Mouse (Mus musculus): ENCODE results near the gene Nodal. TPM values are rescaled to one million over a fixed set of nuclear protein-coding genes. Genes with fewer than 3 reads are reported as not detected.
A peak's percentile ranks its signal among the peaks of the same experiment; 100 is the strongest.

Nodal gene
- total RNA-seq (2021): under 1 TPM in 1 of 2 experiments, not detected in 1; 0.36 TPM
- long read RNA-seq, experiment 1, partial matches to known transcripts: 1 of 2 reads
- long read RNA-seq, experiment 1, other reads (novel, unspliced or antisense): 0 of 2 reads
- long read RNA-seq, experiment 2: 0 reads

DNA sequence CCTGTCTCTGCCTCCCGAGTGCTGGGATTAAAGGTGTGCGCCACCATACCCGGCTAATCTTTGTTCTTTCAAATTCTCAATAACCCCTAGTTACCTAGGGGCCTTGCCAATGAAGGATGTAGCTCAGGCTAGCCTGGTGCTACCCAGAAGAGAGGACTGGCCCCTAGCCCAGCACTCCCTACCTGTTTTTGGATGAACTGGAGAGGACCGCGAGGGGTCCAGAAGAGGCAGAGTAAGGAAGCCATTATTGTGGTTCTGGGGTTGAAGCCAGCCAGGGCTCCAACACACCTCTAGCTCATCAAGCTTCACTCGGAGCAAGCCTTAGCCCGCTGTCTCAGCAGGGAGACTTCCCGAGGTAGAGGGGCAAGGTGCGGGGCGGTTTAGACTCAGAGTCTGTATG is at the start of gene Nodal:
Nodal (plus strand) TSS at position 301 of the 400 bp plus-strand sequence.
- no peak for DNase-seq

DNA sequence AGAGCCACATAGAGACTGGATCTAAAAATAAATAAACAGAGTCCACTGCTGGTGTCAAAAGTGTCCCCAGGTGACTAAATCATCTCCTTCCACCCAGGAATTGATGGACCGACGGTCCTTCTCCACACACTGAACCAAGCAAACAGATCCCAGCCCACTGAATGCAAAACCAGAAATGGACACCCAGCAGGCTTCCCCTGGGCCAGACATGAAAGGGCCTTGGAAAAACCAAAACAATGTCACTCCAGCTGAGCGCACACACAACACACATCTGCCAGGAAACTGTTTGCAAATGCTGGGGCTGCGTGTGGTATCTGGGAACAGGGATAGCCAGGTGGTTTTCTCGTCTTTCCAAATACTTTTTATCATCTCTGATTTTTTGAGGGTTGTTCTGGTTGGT is 48.0 kb upstream of the Nodal start:
- no peak for DNase-seq

DNA sequence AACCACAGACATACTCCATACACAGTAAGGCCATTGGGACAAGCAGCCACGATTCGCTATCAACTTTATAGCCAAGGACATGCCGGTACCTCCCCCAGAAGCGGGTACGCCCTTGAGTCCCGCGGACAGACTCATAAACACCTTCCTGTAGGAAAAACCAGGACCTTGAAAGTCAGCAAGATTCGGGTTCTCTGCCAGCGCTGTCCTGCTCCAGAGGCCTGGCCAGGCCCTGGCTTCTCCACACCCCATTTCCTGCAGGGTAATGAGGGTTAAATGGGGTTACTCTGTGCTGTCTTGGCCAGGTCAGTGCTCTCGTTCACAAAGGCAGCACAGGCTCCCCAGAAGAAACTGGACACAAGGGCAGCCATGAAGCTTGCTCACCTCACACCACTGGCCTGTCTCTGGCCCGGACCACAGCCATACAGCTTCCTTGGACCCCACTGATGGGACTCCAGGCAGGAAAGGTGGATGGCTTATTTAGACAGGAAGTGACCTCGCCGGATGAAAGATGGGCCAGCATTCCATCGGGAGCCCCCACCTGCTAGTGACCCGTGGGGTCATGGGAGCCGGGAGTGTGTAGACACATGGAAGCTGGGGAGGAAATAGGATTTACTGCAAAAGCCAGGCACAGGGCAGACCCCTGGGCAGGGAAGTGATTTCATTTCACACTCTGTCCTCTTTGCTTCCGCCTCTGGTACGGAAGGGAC is 47.3 kb upstream of the Nodal start:
- peak; percentile 69 for DNase-seq

DNA sequence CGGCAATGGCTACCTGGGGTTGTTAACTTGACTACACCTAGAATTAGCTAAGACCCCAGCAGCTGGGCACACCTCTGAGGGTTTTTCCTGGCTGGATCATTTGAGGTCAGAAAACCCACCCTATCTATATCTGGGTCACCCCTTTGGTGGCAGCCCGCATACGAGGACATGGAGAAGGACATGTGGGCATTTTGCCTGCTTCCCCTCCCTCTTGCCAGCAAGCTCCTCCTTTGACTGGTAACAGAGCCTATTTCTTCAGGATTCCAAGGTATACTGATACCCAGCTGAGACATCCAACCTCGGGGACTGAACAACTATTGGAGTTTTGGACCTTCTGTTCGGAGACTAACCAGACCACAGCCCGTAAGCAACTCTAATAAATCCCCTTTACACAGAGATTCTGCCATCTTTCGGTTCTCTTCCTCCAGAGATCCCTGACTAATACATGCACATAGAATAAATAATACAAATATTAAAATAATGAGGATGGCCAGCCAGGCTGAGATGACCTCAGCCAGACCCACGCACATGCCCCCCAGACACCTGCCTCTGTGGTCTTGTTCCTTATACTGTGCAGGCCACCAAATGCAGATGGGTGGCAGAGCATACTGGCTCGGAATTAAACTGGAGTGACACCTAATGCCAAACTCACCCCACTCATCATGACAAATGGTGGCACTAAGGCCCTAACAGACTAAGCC is 45.7 kb upstream of the Nodal start:
- no peak for DNase-seq

DNA sequence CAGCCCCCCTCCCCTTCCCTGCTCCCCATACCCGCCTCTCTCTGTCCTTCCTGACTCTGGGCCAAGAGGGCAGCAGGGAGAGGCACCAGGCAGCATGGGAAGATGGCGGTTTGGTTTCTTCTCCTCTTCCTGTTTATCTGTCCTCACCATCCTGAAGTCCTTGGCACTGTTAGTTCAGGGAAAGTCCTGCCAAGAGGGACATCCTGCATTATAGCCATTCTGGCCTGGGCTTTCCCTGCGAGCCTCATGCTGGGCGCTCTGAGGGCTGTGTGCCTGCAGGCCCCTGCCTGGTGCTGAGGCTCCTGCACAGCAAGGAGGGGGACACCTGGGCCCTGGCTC is 45.2 kb upstream of the Nodal start:
- no peak for DNase-seq

DNA sequence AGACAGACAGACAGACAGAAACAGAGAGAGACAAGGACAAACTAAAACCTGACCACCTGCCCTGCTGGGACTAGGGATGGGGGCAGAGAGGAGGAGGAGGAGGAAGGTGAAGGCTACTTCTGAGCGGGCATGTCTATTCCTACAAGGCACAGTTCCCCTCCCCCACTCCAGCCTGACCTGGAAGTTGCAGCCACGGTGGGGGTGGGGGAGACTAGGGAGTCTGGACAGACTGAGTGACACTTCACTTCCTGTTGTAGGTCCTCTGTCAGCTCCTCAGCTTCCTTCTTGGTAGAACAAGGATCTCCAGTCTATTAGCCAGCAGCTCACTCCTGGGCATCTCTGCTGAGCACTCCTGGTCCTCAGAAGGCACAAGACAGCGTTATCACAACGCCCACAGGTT is 43.7 kb upstream of the Nodal start:
- peak; percentile 57 for DNase-seq

DNA sequence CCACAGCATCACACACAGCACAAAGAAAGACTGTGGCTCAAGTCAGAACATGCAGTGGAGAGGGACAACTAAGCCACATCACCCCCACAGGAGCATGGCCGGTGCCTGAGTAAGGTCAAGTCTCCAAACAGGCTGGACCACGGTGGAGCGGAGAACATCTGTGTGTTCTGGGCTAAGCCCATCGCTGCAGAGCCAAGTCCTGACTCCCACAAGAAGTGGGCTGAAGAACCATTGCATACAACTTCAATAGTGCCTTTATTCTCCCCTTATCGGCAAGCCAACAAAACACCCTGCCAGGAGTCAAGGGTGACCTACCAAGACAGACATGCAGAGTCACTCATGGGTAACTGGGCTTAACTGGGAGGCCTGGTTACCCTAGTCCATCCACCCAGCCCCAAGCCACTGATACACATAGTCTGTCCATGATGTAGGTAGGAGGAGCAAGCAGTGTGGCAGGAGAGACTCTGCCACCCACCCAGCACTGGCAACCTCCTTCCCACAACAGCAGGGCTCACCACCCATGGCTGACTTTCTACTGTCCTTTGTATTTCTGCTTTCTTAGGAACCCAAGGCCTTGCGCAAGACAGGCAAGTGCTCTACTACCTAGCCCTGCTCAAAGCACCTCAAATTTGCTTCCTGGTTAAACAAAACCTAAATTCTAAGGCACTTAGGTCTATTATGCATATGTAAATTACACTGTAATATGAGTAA is 42.8 kb upstream of the Nodal start:
- DNase-seq: no peak

DNA sequence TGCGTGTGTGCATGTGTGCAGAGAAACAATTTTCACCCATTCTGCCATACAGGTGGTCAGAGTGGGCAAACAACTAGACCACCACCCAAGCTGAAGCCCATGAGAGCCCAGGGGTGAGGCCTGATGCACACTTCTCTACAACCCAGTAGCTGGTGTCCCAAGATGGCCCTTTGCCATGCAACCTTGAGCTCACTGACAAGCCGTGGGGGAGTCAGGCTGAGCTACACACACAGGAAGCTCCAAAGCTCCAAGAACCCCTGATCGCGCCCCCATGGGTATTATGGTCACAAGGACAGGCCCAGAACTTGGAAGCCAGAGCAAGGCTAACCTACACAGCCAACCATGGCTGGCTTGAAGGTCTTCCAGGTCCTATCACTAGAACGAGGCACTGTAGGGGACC is 39.7 kb upstream of the Nodal start:
- DNase-seq: peak; percentile 67

DNA sequence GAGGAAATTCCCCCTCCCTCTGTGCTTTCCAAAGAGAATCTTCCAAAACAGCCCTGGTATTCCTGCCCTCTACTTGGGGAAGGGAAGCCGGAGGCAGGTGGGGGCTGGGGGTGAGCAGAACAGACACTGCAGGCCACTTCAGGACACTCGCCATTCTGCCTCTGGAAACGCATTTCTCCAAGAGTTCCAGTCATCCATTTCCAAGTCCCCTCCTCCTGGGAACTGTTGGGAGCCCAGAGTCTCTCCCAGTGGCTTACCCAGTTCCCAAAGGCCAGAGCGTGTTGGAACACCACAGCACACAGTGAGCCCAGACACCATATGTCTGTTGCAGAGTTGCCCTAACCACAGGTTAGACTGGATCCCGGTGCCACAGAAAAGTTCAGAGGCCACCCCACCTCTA is 39.1 kb upstream of the Nodal start:
- DNase-seq: peak; percentile 62

DNA sequence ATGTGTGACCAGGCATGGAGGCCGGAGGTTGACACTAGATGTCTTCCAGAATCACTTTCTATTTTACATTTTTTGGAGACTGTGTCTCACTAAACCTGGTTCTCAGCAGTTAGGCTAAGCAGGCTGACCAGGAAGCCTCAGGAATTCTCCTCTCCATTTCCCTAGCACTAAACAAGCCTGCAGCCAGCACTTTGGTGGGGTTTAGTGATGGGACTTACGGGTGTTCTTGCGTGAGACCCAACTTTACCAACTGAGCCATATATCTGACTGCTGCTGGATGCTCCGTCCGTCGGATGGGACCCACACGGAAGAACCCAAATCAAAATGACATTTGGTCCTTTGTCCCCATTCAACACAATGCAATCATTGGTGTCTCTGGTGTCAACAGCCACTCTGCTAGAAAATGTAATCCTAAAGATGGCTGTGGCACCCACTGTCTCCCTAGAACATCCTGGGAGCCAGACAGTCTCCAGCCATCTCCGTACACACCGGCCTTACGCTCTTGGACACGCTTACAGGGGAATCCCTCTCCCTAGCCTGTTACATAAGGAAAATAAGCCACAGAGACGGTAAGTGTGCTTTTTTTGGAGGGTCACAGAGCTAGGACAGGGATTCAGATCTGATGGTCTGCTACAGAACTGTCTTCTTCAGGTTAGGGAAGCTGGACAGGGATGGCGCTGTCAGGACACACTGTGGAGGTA is 38.3 kb upstream of the Nodal start:
- no peak for DNase-seq

DNA sequence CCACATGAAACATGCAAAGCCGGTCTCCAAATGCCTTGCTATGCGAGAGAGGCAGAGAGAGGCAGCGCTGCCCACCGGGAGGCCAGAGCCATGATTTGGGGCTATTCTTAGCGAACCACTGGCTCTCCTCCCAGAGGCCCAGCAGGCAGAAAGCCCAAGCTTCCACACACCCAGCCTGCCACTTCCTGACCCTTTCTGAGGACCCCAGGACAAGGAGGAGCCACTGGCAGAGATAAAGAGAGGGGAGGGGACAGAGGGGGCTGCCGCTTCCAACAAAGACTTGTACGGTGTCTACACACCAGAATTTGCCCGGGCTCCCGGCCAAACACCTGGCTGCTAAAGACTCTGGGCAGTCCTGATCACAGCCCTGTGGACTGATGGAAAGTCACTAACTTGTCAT is 37.6 kb upstream of the Nodal start:
- DNase-seq: peak; percentile 67

DNA sequence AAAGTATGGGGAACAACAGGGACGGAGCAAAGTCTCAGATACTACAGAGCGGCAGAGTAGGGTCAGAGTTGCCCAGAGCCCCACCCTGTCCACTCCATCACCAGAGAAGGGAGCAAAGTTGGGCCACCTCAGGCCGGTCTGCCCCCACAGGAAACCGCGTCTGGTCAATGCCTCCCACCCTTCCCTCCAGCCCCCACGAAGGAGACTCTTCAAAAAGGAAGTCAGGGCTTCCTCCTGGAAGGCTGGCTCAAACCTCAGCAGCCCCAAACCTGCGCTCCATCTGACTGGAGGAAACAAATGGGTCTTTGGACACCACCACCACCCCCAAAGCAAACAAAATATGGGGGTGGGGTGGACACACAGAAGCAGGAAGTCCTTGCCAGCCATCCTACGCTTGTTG is 35.9 kb upstream of the Nodal start:
- no peak for DNase-seq

DNA sequence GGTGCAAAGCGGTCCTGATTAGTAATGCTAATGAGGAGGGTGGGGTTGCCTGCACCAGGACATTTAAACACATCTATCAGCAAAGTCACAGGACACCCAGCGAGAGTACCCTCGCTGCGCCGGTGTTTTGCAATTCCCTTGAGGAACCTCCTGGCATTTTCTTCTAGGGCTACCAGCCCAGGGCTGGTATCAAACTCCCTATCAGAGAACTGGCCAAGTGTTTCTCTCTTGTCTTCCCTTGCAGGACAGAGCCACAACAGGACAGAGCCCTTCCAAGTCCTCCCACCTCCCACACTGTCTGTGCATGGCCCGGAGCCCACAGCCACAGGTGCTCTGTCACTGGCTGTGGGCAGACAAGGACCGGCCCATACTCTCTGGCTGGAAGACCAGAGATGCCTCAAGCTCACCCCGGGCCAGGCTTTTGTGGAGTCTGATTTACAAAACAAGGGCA is 35.5 kb upstream of the Nodal start:
- peak; percentile 63 for DNase-seq

DNA sequence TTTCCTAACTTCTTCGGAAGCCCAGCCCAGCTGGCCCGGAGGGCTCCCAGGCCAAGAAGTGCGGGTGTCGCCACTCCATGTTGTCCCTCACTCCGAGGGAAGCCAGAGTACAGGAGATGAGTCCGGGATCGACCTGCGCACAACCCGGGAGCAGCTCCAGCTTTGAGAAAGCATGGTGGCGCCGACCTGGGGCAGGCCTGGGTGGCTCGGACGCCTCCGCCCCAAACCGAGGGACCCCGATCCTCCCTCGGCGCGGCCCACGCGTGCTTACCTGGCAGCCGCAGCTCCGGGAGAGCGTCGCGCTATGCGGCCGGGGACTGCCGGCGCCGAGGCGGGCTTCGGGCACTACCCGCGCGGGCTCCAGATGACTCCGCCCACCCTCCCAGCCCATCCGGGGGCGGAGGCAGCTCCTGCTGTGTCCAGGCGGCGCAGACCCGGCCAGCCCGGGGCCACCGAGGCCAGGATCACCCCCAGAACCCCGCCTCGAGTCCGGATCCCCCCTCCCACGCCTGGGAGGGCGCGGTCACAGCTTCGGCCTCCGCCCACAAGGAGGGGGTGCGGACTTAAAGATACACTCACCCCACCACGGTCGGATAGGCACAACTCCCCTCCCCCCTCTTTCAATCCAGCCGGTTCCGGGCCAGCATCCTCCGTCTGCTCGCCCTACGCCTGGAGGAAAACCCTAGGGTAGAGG is 34.6 kb upstream of the Nodal start, which contains the start of gene Pald1:
Pald1 (minus strand) TSS at position 510 of the 694 bp plus-strand sequence.
- peak; percentile 90 for DNase-seq

DNA sequence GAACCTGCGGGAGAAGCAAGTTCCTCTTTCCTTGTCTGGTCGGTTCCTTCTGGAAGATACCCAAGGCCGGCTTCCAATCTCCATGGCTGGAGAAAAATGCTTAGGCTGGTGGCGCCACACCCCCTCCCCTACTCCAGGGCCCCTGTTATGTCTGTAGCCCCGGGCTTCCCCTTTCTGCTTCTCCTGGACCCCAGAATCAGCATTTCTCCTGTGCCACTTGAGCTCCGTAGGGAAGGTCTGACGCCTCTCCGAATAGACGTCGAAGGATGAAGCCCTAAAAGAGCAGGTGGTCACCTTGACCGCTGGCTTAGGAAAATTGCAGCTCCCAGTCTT is 34.1 kb upstream of the Nodal start:
- DNase-seq: no peak

DNA sequence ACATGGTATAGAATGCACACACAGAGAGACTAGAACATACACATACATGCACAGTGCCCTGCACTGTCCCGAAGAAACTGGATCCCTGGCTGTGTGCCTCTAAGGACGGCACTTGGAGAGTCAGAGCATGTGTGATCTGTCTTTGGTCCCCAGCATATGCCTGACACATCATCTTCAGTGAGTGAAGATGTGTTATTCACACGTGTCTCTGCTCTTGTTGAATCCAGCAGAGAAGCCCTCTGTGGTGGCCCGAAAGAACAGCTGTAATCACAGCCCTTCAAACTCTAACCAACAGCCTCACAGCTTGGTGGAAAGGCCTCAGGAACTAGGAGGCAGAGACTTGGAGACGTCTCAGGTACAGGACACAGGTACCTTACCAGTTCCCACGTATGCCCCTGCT is 32.6 kb upstream of the Nodal start:
- DNase-seq: no peak

DNA sequence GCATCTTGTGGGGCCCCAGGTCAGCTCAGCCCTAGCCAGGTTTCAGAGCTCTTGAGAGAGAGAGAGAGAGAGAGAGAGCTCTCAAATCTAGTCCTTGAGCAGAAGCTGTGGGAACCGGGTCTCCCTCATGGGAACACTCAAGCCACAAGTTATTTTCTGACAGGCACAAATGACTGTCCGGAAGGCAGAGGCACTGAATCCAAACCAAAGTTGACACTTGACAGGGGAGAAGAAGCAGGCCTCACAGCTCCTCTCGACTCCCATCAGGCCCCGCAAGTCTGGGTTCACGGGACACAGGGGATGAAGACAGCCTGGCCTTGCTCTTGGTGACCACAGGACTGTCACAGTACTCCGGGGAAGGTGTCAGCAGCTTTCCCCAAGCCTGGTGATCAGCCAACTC is 31.5 kb upstream of the Nodal start:
- no peak for DNase-seq

DNA sequence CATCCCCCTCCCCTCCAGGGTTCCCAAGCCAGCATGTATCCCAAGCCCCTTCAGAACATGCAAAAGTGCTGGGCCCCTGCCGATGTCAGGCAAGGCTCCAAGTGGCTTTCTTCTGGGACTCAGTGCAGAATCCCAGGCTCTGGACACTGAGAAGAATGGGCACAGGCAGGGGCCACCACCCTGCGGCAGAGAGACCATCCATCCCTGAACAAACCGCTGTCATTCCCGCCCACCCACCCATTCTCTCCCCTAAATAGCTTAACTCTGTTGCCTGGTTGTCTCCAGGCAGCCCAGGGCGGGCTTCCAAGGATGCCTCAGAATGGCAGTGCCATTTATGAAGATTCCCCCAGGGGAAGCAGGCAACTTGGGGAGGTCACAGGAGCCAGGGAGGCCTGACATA is 28.8 kb upstream of the Nodal start:
- DNase-seq: no peak

DNA sequence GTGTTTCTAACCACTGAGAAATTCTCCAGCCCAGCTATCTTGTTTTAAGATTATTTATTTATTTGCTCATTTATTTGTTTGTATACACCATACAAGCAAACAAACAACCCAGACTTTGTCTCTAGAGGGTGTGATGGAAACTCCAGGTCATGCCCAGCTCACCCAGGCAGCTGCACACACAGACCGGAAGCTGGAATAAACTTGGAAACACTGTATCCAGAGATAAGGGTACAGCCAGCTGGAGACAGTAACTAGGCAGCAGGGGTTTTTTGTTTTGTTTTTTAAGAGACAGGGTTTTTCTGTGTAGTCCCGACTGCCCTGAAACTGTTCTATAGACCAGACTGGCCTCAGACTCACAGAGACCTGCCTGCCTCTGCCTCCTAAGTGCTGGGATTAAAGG is 27.6 kb upstream of the Nodal start:
- no peak for DNase-seq

DNA sequence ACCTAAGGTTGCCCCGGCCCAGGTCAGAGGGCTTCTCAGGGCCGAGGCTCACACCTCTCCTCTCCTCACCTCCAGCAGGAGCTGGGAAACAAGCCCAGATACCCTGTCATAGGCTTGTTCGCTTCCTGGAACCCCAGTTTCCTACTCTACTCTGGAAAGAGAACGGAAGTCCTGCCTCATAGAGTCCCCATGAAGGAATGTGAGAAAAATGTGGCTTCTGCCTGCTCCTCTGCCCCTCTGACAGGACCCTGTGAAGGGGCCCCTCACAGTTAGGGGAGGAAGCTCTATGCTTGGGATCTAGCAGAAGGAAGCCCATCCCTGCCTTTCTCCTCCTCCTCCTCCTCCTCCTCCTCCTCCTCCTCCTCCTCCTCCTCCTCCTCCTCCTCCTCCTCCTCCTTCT is 25.2 kb upstream of the Nodal start:
- no peak for DNase-seq

DNA sequence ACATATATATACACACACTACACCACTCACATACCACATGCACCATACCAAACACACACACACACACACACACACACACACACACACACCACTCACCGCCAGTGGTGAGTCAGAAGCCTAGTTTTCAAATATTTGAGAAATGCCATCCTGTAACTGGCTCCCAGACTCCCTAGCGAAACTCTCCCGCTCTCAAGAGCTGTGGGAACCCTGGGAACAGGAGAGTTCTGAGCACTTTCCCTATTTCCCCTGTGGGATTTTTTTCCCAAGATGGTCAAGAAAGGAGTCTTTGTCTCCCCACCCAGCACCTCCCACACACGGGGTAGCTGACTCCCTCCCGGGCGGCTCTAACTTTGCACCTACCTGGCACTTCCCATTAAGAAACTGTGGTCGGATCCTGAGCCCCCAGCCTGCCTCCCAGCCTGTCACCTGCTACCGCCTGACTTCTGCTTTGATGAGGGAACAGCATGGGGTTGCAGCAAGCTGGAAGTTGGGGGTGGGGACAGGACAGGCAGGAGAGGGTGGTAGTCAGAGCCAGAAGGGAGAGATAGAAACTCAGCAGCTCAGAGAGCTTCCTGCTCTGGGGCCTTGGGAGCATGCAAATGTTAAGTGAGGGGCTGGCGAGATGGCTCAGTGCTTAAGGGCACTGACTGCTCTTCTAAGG is 23.2 kb upstream of the Nodal start:
- DNase-seq: no peak

DNA sequence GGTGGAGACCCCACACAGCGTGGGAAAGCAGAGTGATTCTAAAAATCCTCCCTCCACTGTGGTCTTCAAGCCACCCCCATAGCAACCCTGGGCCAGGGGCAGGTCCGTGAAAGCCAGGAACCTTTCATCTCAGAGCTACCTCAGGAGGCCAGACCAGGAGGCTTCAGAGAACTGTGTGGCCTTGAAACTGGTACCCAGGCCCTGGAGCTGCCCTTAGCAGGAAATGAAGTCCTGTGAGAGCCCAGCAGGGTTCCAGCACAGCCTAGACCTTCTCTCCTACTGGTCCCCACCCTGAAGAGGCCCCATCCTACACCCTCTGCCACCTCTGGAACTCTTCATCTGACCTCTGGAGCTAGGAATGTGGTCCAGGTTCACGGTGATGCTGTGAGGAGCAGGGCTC is 19.6 kb upstream of the Nodal start:
- DNase-seq: no peak
